ENCODE assay signal across 11 mouse cellular contexts in genomic region chr4:100101066-100101820, GRCm38 (mm10). TPM values are rescaled to one million over a fixed set of nuclear protein-coding genes. Genes with fewer than 3 reads are reported as not detected.
DNase-seq lines count a peak whose midpoint lies in the region; ATAC-seq and TF ChIP-seq lines count a peak whose summit lies in the region.
"Had no signal": no experiment of that assay in that cellular context is flagged by ENCODE, and none has a peak within 500 bp of the region (broad histone marks: within the 10 kb centered on the region; RNA-seq: fewer than 3 reads in every experiment).

No protein-coding gene starts in this region.

- no peak for TF ChIP-seq EP300 in heart, adult 2 months (IDR thresholded peaks at IDR 0.05; ENCODE audit: insufficient read depth, low read depth, low read length)

- no peak overlapping the region for H3K9ac ChIP-seq in heart, adult 2 months (ENCODE audit: low read depth, low read length)
- H3K9ac ChIP-seq in embryonic facial prominence, embryonic 15.5 days, result no peak overlapping the region
- no peak overlapping the region for H3K9ac ChIP-seq in hindbrain, embryonic 11.5 days (ENCODE audit: low read depth, low read length)
- H3K9ac ChIP-seq: forebrain, postnatal 0 days had no signal

- intact Hi-C loops in heart, adult 2 months (cut with DNase I), result loop anchor here (1.0 kb wide), 1 partner anchor 30 kb away; no protein-coding TSS in a partner anchor

- no peaks in the 10 kb centered on the region for H3K27me3 ChIP-seq in heart, adult 2 months (ENCODE audit: control insufficient read depth, insufficient read depth, low read length)
- H3K27me3 ChIP-seq in embryonic facial prominence, embryonic 15.5 days, result 0 out of 2 replicates have a peak, but pooled peaks cover 2% of the 10 kb centered on the region
- H3K27me3 ChIP-seq in hindbrain, embryonic 11.5 days (ENCODE audit: control insufficient read depth, insufficient read depth, low read length), result no peaks in the 10 kb centered on the region

- TF ChIP-seq POLR2A in heart, adult 2 months (IDR thresholded peaks at IDR 0.05; ENCODE audit: insufficient read depth, low read depth, low read length), result no peak

- H3K4me1 ChIP-seq in heart, adult 2 months (ENCODE audit: control insufficient read depth, insufficient read depth, low read length), result peaks cover 4% of the 10 kb centered on the region
- H3K4me1 ChIP-seq in embryonic facial prominence, embryonic 15.5 days, result peaks cover 42% of the 10 kb centered on the region
- H3K4me1 ChIP-seq in hindbrain, embryonic 11.5 days (replicated peaks; ENCODE audit: control insufficient read depth, insufficient read depth, low read length), result no peaks in the 10 kb centered on the region

- ATAC-seq in embryonic facial prominence, embryonic 15.5 days (ENCODE audit: insufficient number of reproducible peaks, low FRiP score, low TSS enrichment, low read depth), result no peak
- no peak for ATAC-seq in hindbrain, embryonic 11.5 days (ENCODE audit: low FRiP score)
- ATAC-seq: forebrain, postnatal 0 days had no signal

- H3K36me3 ChIP-seq in heart, adult 2 months (ENCODE audit: control insufficient read depth, insufficient read depth, low read length), result no peaks in the 10 kb centered on the region; the same call in 1 of the 2 replicates
- no peaks in the 10 kb centered on the region for H3K36me3 ChIP-seq in embryonic facial prominence, embryonic 15.5 days
- no peaks in the 10 kb centered on the region for H3K36me3 ChIP-seq in hindbrain, embryonic 11.5 days (ENCODE audit: control insufficient read depth, insufficient read depth, low read length)

- no peak for TF ChIP-seq CTCF in heart, adult 2 months (IDR thresholded peaks at IDR 0.05)

- DNase-seq in heart, adult 2 months, result no peak
- DNase-seq in heart, adult 8-10 months (ENCODE audit: low spot score), result no peak
- DNase-seq in 3T3-L1 (ENCODE audit: low read depth, low spot score), result peak; percentile 27
- peak; percentile 48 to 50 for DNase-seq in kidney, postnatal 36 days
- DNase-seq in hindbrain, embryonic 11.5 days (ENCODE audit: low spot score), result no peak
- no peak for DNase-seq in layer of hippocampus, postnatal 14 days (ENCODE audit: low spot score in 2 of 2)
- DNase-seq in adrenal gland, postnatal 36 days, result no peak
- DNase-seq: cerebellum, postnatal 14 days; forebrain, postnatal 0 days had no signal

- H3K27ac ChIP-seq in heart, adult 2 months, result peak overlapping the region; percentile 31
- peak overlapping the region; percentile 77 for H3K27ac ChIP-seq in embryonic facial prominence, embryonic 15.5 days (replicated peaks)
- no peak overlapping the region for H3K27ac ChIP-seq in hindbrain, embryonic 11.5 days (ENCODE audit: low read depth, low read length)

- H3K4me3 ChIP-seq in heart, adult 2 months, result no peak overlapping the region
- no peak overlapping the region for H3K4me3 ChIP-seq in embryonic facial prominence, embryonic 15.5 days (replicated peaks)
- H3K4me3 ChIP-seq in hindbrain, embryonic 11.5 days (ENCODE audit: low read depth, low read length), result no peak overlapping the region
- H3K4me3 ChIP-seq: megakaryocyte, embryonic 14.5 days had no signal

- WGBS in heart, adult 2 months, result 58% methylated on average over 7 of the region's 7 CpGs
- WGBS in embryonic facial prominence, embryonic 15.5 days, result 38% methylated on average over 7 of the region's 7 CpGs
- WGBS in hindbrain, embryonic 11.5 days, result 80% methylated on average over 7 of the region's 7 CpGs

- H3K79me2 ChIP-seq in heart, adult 2 months (replicated peaks; ENCODE audit: control insufficient read depth, insufficient read depth, low read length), result no peaks in the 10 kb centered on the region

- no peak overlapping the region for H3K4me2 ChIP-seq in embryonic facial prominence, embryonic 15.5 days (replicated peaks)
- H3K4me2 ChIP-seq in hindbrain, embryonic 11.5 days (replicated peaks; ENCODE audit: low read depth, low read length), result no peak overlapping the region

- H3K9me3 ChIP-seq in embryonic facial prominence, embryonic 15.5 days (replicated peaks), result no peaks in the 10 kb centered on the region
- no peaks in the 10 kb centered on the region for H3K9me3 ChIP-seq in hindbrain, embryonic 11.5 days (ENCODE audit: control insufficient read depth, low read length)
- H3K9me3 ChIP-seq: megakaryocyte, embryonic 14.5 days had no signal

RNA-seq across cellular contexts. Expression of gene Ror1, which starts 5.7 kb away (rescaled TPM):
- 1 to 10 TPM; 3.4 to 5.0 TPM for total RNA-seq in heart, adult 2 months (2021)
- 2.3 and 2.7 TPM in 2 replicates for polyA plus RNA-seq in heart, adult 2 months (2012; rRNA removed)
- 1 to 10 TPM; 2.9 to 3.8 (median 3.3) TPM for total RNA-seq in heart, adult 8-10 months (2022)
- 9.3 and 11.7 TPM in 2 replicates for polyA plus RNA-seq in embryonic facial prominence, embryonic 15.5 days (2015; fragmentation: Nextera tagmentation; extraction: Ambion mirVana)
- 5.7 and 6.4 TPM in 2 replicates for polyA plus RNA-seq in hindbrain, embryonic 11.5 days (2014; fragmentation: Nextera tagmentation; extraction: Ambion mirVana)
- 1 to 10 TPM; 2.6 to 2.9 TPM for total RNA-seq in layer of hippocampus, postnatal 14 days (2021)
- 1 to 10 TPM; 4.8 to 6.8 TPM for total RNA-seq in adrenal gland, postnatal 36 days (2021)

Comparison
In these comparisons a context has a peak if more than half of its experiments do, and no peak if none do; other contexts are left out.
1. DNase-seq: peak in 3T3-L1 (single experiment) and kidney, postnatal 36 days (2 of 2); none in heart, adult 2 months (0 of 2), heart, adult 8-10 months (single experiment), hindbrain, embryonic 11.5 days (single experiment), layer of hippocampus, postnatal 14 days (0 of 2) and adrenal gland, postnatal 36 days (0 of 2).